Mouse (Mus musculus) thymus, postnatal 14 days (tissue): ENCODE data around the gene Defa30.
"Not testable (repeated sequence)": the region's sequence is repeated elsewhere in the genome, so short reads cannot be mapped to it uniquely, and the experiment has no call there.

Source experiments
- DNase-seq: peaks from one replicate; pipeline ENCODE4 v3.0.0; 2021

The Defa30 gene

DNA sequence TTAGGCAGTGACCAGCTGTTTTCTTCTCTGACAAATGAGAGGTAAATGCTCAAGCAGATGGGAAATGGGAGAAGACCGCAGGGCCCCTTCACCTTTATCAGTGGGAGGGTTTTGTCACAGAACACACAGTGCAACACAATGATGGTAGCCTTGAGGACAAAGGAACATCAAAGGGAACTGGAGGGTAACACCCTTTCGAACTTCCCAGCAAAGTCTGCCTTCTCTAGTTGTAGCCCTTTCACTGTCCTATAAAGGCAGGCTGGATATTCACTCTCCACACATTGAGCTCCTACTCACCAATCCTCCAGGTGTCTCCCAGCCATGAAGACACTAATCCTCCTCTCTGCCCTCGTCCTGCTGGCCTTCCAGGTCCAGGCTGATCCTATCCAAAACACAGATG lies at the start of gene Defa30:
Defa30 (plus strand) TSS at position 301 of the 400 bp plus-strand sequence.
- not testable (repeated sequence) for DNase-seq

DNA sequence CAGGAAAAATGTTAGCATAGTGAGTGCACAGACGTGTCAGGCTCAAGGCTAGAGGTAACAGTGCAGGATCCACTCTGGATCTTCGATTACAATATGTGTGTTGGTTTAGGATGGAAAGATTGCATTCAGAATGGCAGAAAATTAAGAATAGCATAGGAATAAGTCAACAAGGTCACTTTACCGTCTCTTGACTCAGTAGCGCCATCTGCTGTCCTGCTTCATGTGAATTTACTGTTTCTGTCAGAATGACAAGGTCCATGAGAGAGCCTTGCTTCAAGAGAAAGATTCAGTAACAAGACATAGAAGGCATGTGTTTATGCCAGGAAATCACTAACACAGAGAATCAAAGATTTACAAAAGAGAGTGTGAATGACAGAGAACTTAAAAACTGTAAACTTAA lies 41.3 kb upstream of the Defa30 start:
- DNase-seq = no peak

GRCm38 (mm10) chr8:21095950-21096349 lies 38.5 kb upstream of the Defa30 start, which contains the start of gene Gm14851:
Gene Gm14851 (minus strand): TSS chr8:21096050.
- not testable (repeated sequence) for DNase-seq

DNA sequence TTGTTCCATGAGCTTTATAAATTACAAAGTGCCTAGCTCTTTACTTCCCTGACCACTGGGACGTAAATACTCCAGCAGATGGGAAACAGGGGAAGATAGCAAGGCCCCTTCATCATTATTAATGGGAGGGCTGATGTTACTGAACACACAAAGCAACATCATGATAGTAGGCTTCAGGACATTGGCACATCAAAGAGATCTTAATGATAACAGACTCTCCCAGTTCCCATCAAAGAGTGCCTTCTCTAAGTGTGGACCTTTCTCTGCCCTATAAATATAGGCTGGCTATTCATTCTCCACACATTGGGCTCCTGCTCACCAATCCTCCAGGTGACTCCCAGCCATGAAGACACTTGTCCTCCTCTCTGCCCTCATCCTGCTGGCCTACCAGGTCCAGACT lies 27.5 kb downstream of the Defa30 start, which contains the start of gene Defa22:
Defa22 (plus strand) TSS at position 301 of the 400 bp plus-strand sequence.
- not testable (repeated sequence) for DNase-seq
